Mouse (Mus musculus): ENCODE results near the gene Gm6370. TPM values are rescaled to one million over a fixed set of nuclear protein-coding genes. Genes with fewer than 3 reads are reported as not detected.
"Not testable (repeated sequence)": the region's sequence is repeated elsewhere in the genome, so short reads cannot be mapped to it uniquely, and the experiment has no call there.

The Gm6370 gene
- polyA plus RNA-seq, 1 experiment = not detected

- TF ChIP-seq CTCF (IDR thresholded peaks at IDR 0.05; ENCODE audit: low read depth, low read length) (no peak), POLR2A (IDR thresholded peaks at IDR 0.05; ENCODE audit: insufficient read depth, low read length) (no peak), EP300 (IDR thresholded peaks at IDR 0.05; ENCODE audit: insufficient read depth, low read depth, low read length) (no peak)
- Histone ChIP-seq H3K36me3 (ENCODE audit: control insufficient read depth, insufficient read depth, low read length, poor library complexity, severe bottlenecking) (peaks cover 15% of the 10 kb centered on the region), H3K27ac (ENCODE audit: insufficient read depth, low read length) (no peak overlapping the region), H3K4me1 (ENCODE audit: control insufficient read depth, insufficient read depth, low read length) (peaks cover under 1% of the 10 kb centered on the region), H3K9me3 (replicated peaks; ENCODE audit: control insufficient read depth, insufficient read depth, low read length, poor library complexity, severe bottlenecking) (no peaks in the 10 kb centered on the region), H3K4me3 (ENCODE audit: low read depth, low read length) (no peak overlapping the region), H3K27me3 (ENCODE audit: control insufficient read depth, insufficient read depth, low read length, poor library complexity, severe bottlenecking) (no peaks in the 10 kb centered on the region), H3K9ac (ENCODE audit: low read depth, poor library complexity, severe bottlenecking) (no peak overlapping the region)
Measured at GRCm38 (mm10) chr5:146466663-146467062, 24.5 kb upstream of the Gm6370 start.

DNA sequence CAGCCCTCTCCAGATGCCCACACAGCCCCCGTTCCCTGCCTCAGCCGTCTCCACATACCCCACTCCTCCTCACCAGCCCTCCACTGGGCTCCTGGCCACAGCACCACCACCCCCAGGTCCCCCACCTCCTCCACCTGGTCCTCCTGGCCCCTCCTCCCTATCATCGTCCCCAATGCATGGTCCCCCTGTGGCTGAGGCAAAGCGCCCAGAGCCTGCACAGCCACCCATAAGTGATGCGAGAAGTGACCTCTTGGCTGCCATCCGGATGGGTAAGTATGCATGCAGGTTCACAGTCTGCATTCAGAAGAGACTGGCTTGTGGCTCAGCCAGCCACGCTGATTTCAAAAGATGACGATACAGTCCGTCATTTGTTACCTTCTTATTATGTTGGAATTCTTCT lies 22.9 kb upstream of the Gm6370 start:
- Histone ChIP-seq H3K4me1 (ENCODE audit: control insufficient read depth, insufficient read depth, low read length) (no peaks in the 10 kb centered on the region), H3K27ac (ENCODE audit: insufficient read depth, low read length) (no peak overlapping the region), H3K9ac (ENCODE audit: low read depth, poor library complexity, severe bottlenecking) (no peak overlapping the region), H3K4me3 (ENCODE audit: low read depth, low read length) (no peak overlapping the region), H3K36me3 (ENCODE audit: control insufficient read depth, insufficient read depth, low read length, poor library complexity, severe bottlenecking) (peaks cover 7% of the 10 kb centered on the region), H3K27me3 (ENCODE audit: control insufficient read depth, insufficient read depth, low read length, poor library complexity, severe bottlenecking) (no peaks in the 10 kb centered on the region), H3K9me3 (replicated peaks; ENCODE audit: control insufficient read depth, insufficient read depth, low read length, poor library complexity, severe bottlenecking) (no peaks in the 10 kb centered on the region)
- TF ChIP-seq EP300 (IDR thresholded peaks at IDR 0.05; ENCODE audit: insufficient read depth, low read depth, low read length) (no peak), CTCF (IDR thresholded peaks at IDR 0.05; ENCODE audit: low read depth, low read length) (no peak), POLR2A (IDR thresholded peaks at IDR 0.05; ENCODE audit: insufficient read depth, low read length) (no peak)

GRCm38 (mm10) chr5:146470821-146471220 lies 20.3 kb upstream of the Gm6370 start:
- Histone ChIP-seq H3K27me3 (ENCODE audit: control insufficient read depth, insufficient read depth, low read length, poor library complexity, severe bottlenecking) (no peaks in the 10 kb centered on the region), H3K4me3 (ENCODE audit: low read depth, low read length) (no peak overlapping the region), H3K4me1 (ENCODE audit: control insufficient read depth, insufficient read depth, low read length) (no peaks in the 10 kb centered on the region), H3K9ac (ENCODE audit: low read depth, poor library complexity, severe bottlenecking) (no peak overlapping the region), H3K27ac (ENCODE audit: insufficient read depth, low read length) (no peak overlapping the region), H3K36me3 (ENCODE audit: control insufficient read depth, insufficient read depth, low read length, poor library complexity, severe bottlenecking) (peaks cover 7% of the 10 kb centered on the region), H3K9me3 (replicated peaks; ENCODE audit: control insufficient read depth, insufficient read depth, low read length, poor library complexity, severe bottlenecking) (no peaks in the 10 kb centered on the region)
- TF ChIP-seq EP300 (IDR thresholded peaks at IDR 0.05; ENCODE audit: insufficient read depth, low read depth, low read length) (no peak), CTCF (IDR thresholded peaks at IDR 0.05; ENCODE audit: low read depth, low read length) (no peak), POLR2A (IDR thresholded peaks at IDR 0.05; ENCODE audit: insufficient read depth, low read length) (no peak)

DNA sequence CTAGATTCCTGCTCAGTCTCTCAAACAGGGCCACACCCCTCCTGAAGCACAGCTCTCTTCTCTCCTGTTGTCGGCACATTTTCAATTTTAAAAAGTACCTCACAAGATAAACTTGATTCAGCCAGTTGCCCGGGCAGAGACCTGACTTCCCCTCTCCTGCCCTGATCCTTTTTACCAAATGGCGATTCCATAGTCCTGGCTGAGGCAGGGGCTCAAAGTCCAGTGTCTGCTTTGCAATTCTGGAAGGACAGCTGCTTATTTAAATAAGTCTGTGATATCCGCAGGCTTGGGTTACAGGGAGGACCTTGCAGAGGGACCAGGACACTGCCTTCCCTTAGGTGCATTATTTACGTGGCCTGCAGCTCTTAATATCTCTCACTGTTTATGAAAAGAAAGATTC lies 19.9 kb upstream of the Gm6370 start:
- Histone ChIP-seq H3K9ac (ENCODE audit: low read depth, poor library complexity, severe bottlenecking) (no peak overlapping the region), H3K27me3 (ENCODE audit: control insufficient read depth, insufficient read depth, low read length, poor library complexity, severe bottlenecking) (no peaks in the 10 kb centered on the region), H3K27ac (ENCODE audit: insufficient read depth, low read length) (no peak overlapping the region), H3K36me3 (ENCODE audit: control insufficient read depth, insufficient read depth, low read length, poor library complexity, severe bottlenecking) (peaks cover 7% of the 10 kb centered on the region), H3K4me3 (ENCODE audit: low read depth, low read length) (no peak overlapping the region), H3K9me3 (replicated peaks; ENCODE audit: control insufficient read depth, insufficient read depth, low read length, poor library complexity, severe bottlenecking) (no peaks in the 10 kb centered on the region), H3K4me1 (ENCODE audit: control insufficient read depth, insufficient read depth, low read length) (no peaks in the 10 kb centered on the region)
- TF ChIP-seq POLR2A (IDR thresholded peaks at IDR 0.05; ENCODE audit: insufficient read depth, low read length) (no peak), CTCF (IDR thresholded peaks at IDR 0.05; ENCODE audit: low read depth, low read length) (no peak), EP300 (IDR thresholded peaks at IDR 0.05; ENCODE audit: insufficient read depth, low read depth, low read length) (no peak)

DNA sequence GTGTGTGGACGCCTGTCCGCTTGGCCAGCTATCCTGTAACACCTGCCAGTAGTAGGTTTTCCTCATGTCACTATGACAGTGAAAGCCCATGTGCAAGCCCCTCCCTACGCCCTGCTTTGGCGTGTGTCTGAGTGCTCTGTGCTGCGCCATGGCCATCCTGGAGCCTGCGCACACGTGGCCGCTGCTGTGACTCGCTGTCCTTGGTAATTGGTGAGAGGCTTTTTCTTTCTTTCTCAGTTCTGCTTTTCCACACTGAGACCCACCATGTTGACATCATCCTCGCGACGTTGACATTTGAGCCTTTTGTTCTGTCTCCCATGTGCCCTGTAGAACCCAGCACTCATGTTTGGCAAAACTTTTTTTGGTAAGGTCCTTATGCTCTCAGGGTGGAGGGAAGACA lies 19.3 kb upstream of the Gm6370 start:
- no peak overlapping the region for H3K27ac ChIP-seq (ENCODE audit: insufficient read depth, low read length)
- TF ChIP-seq CTCF (IDR thresholded peaks at IDR 0.05; ENCODE audit: low read depth, low read length) (no peak), POLR2A (IDR thresholded peaks at IDR 0.05; ENCODE audit: insufficient read depth, low read length) (no peak), EP300 (IDR thresholded peaks at IDR 0.05; ENCODE audit: insufficient read depth, low read depth, low read length) (no peak)
- no peaks in the 10 kb centered on the region for H3K4me1 ChIP-seq (ENCODE audit: control insufficient read depth, insufficient read depth, low read length)
- no peak overlapping the region for H3K4me3 ChIP-seq (ENCODE audit: low read depth, low read length)
- H3K9ac ChIP-seq (ENCODE audit: low read depth, poor library complexity, severe bottlenecking) = no peak overlapping the region
- H3K27me3 ChIP-seq (ENCODE audit: control insufficient read depth, insufficient read depth, low read length, poor library complexity, severe bottlenecking) = no peaks in the 10 kb centered on the region
- H3K36me3 ChIP-seq (ENCODE audit: control insufficient read depth, insufficient read depth, low read length, poor library complexity, severe bottlenecking) = peaks cover 5% of the 10 kb centered on the region
- no peaks in the 10 kb centered on the region for H3K9me3 ChIP-seq (replicated peaks; ENCODE audit: control insufficient read depth, insufficient read depth, low read length, poor library complexity, severe bottlenecking)

GRCm38 (mm10) chr5:146479564-146479963 lies 11.6 kb upstream of the Gm6370 start:
- H3K4me3 ChIP-seq (ENCODE audit: low read depth, low read length); H3K27ac ChIP-seq (ENCODE audit: insufficient read depth, low read length); H3K4me1 ChIP-seq (ENCODE audit: control insufficient read depth, insufficient read depth, low read length); H3K9me3 ChIP-seq (replicated peaks; ENCODE audit: control insufficient read depth, insufficient read depth, low read length, poor library complexity, severe bottlenecking); H3K36me3 ChIP-seq (ENCODE audit: control insufficient read depth, insufficient read depth, low read length, poor library complexity, severe bottlenecking); H3K9ac ChIP-seq (ENCODE audit: low read depth, poor library complexity, severe bottlenecking); H3K27me3 ChIP-seq (ENCODE audit: control insufficient read depth, insufficient read depth, low read length, poor library complexity, severe bottlenecking): not testable (repeated sequence)
- TF ChIP-seq CTCF (IDR thresholded peaks at IDR 0.05; ENCODE audit: low read depth, low read length) = peak; percentile 42

DNA sequence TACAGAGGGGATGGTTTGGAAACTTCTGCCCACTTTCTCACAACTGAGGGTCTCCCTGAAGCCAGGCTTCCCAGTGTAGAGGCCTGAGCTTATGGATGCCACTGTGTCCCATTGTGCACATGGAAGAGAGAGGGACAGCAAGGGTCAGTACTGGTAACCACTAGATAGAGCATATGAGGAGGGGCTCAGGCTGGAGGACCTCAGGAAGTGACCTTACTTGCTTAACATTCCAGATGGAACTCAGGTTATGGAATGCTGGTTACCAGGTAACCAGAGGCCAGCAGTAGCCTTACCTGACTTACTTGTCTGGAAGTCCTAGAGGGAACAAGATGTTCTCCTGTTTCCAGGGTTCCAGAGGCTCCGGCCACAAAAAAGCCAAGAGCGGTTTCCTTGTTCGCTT lies 9.5 kb upstream of the Gm6370 start, which contains the start of gene Gm6408:
TSS of gene Gm6408 (plus strand) at position 301 of the 400 bp plus-strand sequence.
- H3K36me3 ChIP-seq (ENCODE audit: control insufficient read depth, insufficient read depth, low read length, poor library complexity, severe bottlenecking); H3K9me3 ChIP-seq (replicated peaks; ENCODE audit: control insufficient read depth, insufficient read depth, low read length, poor library complexity, severe bottlenecking); H3K27me3 ChIP-seq (ENCODE audit: control insufficient read depth, insufficient read depth, low read length, poor library complexity, severe bottlenecking); H3K4me1 ChIP-seq (ENCODE audit: control insufficient read depth, insufficient read depth, low read length); H3K27ac ChIP-seq (ENCODE audit: insufficient read depth, low read length); H3K9ac ChIP-seq (ENCODE audit: low read depth, poor library complexity, severe bottlenecking); H3K4me3 ChIP-seq (ENCODE audit: low read depth, low read length): not testable (repeated sequence)

DNA sequence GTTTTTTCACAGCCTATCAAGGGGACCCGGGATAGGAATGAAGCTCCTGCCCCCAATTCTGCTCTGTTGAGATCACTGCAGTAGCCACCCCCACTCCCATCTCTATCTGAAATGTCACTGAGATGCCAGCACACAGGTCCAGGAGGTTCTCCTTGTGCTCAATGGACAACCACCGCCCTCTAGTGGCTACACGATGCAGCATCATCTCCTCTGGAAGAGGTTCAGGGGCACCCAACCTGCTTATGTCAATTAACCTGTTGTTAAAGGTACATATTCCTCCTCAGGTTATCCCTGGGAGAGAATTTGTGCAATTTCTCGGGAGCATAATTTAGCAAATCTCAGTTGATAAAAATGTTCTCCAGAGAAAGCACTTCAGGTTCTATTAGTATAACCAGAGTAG lies 2.2 kb upstream of the Gm6370 start:
- H3K9me3 ChIP-seq (replicated peaks; ENCODE audit: control insufficient read depth, insufficient read depth, low read length, poor library complexity, severe bottlenecking); H3K27ac ChIP-seq (ENCODE audit: insufficient read depth, low read length); H3K36me3 ChIP-seq (ENCODE audit: control insufficient read depth, insufficient read depth, low read length, poor library complexity, severe bottlenecking); H3K4me1 ChIP-seq (ENCODE audit: control insufficient read depth, insufficient read depth, low read length); H3K27me3 ChIP-seq (ENCODE audit: control insufficient read depth, insufficient read depth, low read length, poor library complexity, severe bottlenecking); H3K4me3 ChIP-seq (ENCODE audit: low read depth, low read length); H3K9ac ChIP-seq (ENCODE audit: low read depth, poor library complexity, severe bottlenecking): not testable (repeated sequence)

- H3K27me3 ChIP-seq (ENCODE audit: control insufficient read depth, insufficient read depth, low read length, poor library complexity, severe bottlenecking); H3K36me3 ChIP-seq (ENCODE audit: control insufficient read depth, insufficient read depth, low read length, poor library complexity, severe bottlenecking); H3K9me3 ChIP-seq (replicated peaks; ENCODE audit: control insufficient read depth, insufficient read depth, low read length, poor library complexity, severe bottlenecking); H3K4me3 ChIP-seq (ENCODE audit: low read depth, low read length); H3K27ac ChIP-seq (ENCODE audit: insufficient read depth, low read length); H3K4me1 ChIP-seq (ENCODE audit: control insufficient read depth, insufficient read depth, low read length); H3K9ac ChIP-seq (ENCODE audit: low read depth, poor library complexity, severe bottlenecking): not testable (repeated sequence)
Measured at GRCm38 (mm10) chr5:146502099-146502498, 10.9 kb downstream of the Gm6370 start, which contains the start of gene 4930449I24Rik. 4930449I24Rik (plus strand) TSS chr5:146502399.
